Mouse (Mus musculus) R1 (cell line): Measurements from ENCODE around the gene 1700007K13Rik.

Experiments
- DNase-seq: peaks from one replicate; pipeline ENCODE4 v3.0.0-alpha.2; 2018; ENCODE audit warnings: low read depth, low spot score

Gene 1700007K13Rik

DNA sequence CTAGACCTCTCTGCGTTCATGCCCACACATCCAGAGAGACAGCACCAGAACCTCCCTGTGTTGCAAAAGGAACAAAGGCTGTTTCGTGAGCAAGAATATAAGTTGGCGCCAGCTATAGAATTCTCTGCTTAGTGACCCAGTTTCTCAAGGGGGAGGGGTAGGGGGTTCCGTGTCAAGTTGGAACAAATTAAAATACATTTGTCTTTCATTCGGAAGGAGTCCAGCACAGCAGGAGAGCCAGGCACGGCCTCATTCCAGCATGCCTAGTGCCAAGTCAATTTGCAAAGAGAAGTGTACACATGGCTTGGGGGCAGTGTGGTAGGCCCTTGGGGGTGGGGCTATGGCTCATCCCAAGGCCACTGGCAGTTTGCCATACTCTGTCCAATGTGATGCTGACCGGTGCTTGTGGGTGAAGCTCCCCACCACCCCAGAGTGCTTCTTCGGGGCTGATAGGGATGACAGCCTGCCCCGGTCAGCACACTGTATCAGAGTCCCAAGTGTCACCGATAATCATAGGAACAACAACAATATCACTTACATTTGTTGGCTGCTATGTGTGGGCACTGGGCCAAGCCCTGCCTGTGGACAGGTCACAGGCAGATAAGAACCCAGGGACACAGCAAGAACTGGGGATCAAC lies 50.6 kb downstream of the 1700007K13Rik start:
- no peak for DNase-seq

DNA sequence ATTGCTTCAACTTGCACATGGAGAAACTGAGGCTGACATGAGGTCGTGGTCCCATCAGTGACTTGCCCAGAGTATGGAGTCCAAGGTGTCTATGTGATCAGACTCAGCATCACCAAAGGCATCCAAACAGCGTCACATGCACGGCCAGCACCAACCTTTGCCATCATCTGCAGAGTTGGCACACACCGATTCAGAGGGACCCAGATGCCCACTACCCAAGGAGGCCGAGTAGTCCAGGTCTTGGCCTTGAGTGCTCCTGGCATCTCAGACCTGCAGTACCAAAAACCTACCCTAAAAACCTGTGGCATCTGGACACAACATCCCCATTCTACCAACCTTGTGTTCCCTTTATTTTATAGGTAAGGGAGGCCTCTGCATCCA lies 51.4 kb downstream of the 1700007K13Rik start:
- DNase-seq, result no peak

DNA sequence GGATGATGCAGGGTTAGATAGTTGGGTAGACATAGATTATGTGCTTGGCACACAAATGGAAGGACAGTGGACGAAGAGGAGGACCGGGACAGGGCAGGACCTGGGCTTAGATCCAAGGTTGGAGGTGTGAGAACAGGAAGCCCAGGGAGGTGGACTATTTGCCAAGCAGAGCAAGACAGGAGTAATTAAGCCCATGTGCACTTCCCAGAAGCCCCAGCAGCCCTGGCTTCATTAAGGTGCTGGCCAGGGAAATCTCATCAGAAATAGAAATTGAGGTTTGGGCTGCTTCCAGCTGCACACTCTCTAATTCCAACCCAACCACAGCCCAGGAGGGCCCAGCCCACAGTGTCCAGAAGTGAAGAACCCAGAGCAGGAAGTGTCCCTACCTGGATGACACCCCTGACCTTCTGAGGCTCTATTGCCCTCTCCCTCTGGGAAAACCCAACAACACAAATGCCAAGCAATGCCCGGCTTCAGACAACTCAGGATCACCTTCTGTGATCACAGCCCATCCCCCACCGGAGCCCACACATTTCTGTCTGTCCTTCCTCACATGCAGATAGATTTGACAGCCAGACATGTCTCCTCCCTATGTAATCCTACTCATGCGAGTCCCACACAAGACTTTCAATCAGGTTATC lies 51.9 kb downstream of the 1700007K13Rik start:
- no peak for DNase-seq

DNA sequence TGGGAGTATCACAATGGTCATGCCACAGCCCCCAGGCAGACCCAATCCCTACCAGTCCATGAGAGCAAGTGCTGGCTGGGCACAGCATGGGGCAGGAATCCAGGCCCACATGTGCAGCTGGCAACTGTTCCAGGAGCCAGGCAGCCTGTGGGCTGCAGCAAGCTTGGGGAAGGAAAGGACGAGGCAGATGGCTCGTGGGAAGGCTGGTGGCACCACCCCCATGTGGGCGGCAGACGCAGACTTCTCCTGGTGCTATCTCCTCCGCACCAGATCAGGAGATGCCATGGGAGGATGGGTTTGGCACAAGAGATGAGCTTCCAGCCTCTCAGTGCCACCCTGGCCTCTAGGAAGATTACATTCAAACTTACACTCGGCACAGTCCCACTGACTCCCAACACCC lies 53.2 kb downstream of the 1700007K13Rik start:
- DNase-seq, result no peak
